Mouse (Mus musculus) neutrophil, adult 83 days (primary cell): ENCODE results near the gene Cdk2. TPM values are rescaled to one million over a fixed set of nuclear protein-coding genes. Genes with fewer than 3 reads are reported as not detected.

ENCODE experiments used
- total RNA-seq, 2 experiments: library from RNA; stranded (reverse); gene quantifications; one replicate each; pipeline ENCODE4 v1.2.4; 2023

The Cdk2 gene
- total RNA-seq: 10 to 100 TPM; 81.0 to 81.2 TPM

DNA sequence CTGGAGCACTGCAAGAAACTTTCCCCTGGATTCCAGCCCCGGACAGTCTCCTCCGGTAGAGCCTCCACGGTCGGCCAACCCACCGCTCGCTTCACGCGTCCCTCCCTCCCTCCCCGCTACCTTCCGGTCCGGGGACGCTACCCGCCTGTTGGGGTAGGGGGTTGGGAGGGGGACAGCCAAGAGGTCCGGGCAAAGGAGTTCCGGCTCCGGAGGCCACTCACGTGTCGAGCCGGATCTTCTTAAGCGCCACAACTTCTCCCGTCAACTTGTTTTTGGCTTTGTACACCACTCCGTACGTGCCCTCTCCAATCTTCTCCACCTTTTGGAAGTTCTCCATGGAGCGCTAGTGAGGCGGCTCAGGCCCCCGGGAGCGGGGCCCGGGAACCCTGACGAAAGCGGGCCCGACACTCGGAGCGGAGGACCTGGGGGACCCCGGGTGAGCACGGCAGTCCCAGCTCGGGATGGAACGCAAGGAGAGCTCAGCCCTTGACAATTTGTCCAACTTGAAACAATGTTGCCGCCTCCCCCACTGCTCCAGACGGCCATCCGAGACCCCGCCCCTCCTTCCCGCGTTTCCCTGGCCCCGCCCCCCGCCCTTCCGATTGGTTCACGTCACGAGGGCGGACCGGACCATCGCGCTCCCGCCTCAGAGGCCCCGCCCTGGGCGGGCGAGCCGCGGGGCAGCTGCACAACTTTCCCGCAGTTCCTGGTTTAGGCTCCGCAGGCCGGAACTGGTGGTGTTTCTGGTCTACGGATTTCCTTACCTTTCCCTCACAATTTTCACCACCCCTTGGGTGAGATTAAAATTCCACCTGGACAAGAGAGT, at the start of gene Cdk2:
Gene Cdk2, minus strand, starts transcription at position 541 of the 826 bp plus-strand sequence.

GRCm38 (mm10) chr10:128747646-128748251, 42.9 kb upstream of the Cdk2 start, which contains the start of gene Pym1:
Gene Pym1 (plus strand): TSS chr10:128747889.

GRCm38 (mm10) chr10:128744680-128745601, 40.1 kb upstream of the Cdk2 start, which contains the start of gene Dgka:
Gene Dgka (minus strand): TSS chr10:128744855.

GRCm38 (mm10) chr10:128703895-128704294, 936 bp downstream of the Cdk2 start, which contains the start of gene Pmel:
Gene Pmel (plus strand): TSS chr10:128704195.

GRCm38 (mm10) chr10:128695992-128696807, 8.6 kb downstream of the Cdk2 start, which contains the start of gene Rab5b:
Gene Rab5b (minus strand): TSS chr10:128696264.

DNA sequence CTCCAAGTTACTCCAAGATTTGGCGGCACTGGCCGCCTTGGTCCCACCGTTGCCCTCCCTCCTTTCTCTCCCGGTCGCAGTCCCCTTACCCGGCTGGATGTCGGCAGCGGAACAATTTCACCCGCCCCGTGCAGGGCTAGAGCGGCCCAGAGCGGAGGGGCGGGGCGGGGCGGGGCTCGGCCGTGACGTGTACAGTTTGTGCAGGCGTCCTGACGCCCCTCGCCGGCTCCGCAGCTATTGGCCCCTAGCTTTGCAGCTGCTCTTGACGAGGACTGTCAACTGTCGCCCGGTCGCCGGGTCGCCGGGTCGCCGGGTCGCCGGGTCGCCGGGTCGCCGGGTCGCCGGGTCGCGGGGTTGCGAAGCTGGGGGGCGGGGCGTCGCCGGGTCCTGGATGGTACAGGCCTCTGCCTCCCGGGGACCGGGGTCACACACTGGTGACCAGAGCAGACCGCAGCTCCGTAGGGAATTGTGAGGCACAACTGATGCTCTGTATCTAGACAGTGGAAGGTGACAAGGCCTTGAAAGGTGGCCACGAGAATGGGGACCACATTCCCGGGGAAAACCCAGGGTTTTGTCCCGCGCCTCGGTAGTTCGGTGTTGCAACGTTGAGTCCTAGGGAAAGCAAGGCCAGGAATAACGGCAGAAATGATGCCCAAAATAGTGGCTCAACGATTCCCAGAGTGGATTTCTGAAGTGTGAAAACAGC, 30.9 kb downstream of the Cdk2 start, which contains the start of gene Suox:
Gene Suox, minus strand, starts transcription at position 311 of the 706 bp plus-strand sequence.

Other genes with a start within 250 kb of the Cdk2 start
- gene Smarcc2, start 245.8 kb downstream of the Cdk2 start, total RNA-seq: 10 to 100 TPM; 94.8 to 95.9 TPM
- gene Myl6, start 210.9 kb downstream of the Cdk2 start, total RNA-seq: 1,000 to 10,000 TPM; 1,082 to 1,094 TPM
- gene Myl6b, start 206.3 kb downstream of the Cdk2 start, total RNA-seq: 1 to 10 TPM; 2.3 to 2.7 TPM
- gene Esyt1, start 179.2 kb downstream of the Cdk2 start, total RNA-seq: 100 to 1,000 TPM; 141 to 160 TPM
- gene Zc3h10, start 157.3 kb downstream of the Cdk2 start, total RNA-seq: 10 to 100 TPM; 25.3 to 27.3 TPM
- gene Rpl41, start 155.7 kb downstream of the Cdk2 start, total RNA-seq: 1,000 to 10,000 TPM; 1,718 to 1,914 TPM
- gene Pa2g4, start 139.0 kb downstream of the Cdk2 start, total RNA-seq: 10 to 100 TPM; 50.1 to 53.8 TPM
- 1 to 10 TPM in 1 of 2 experiments, under 1 TPM in 1; 0.85 to 1.1 TPM for gene Erbb3, start 115.4 kb downstream of the Cdk2 start, total RNA-seq
- 100 to 1,000 TPM; 512 to 560 TPM for gene Rps26, start 78.3 kb downstream of the Cdk2 start, total RNA-seq
- gene Ikzf4, start 59.0 kb downstream of the Cdk2 start, total RNA-seq: not detected
- 1 to 10 TPM; 3.1 to 4.9 TPM for gene Suox, start 31.0 kb downstream of the Cdk2 start, total RNA-seq
- gene Rab5b, start 8.8 kb downstream of the Cdk2 start, total RNA-seq: 100 to 1,000 TPM; 108 to 111 TPM
- 1 to 10 TPM; 2.4 to 3.0 TPM for gene Pmel, start 836 bp downstream of the Cdk2 start, total RNA-seq
- gene Dgka, start 39.8 kb upstream of the Cdk2 start, total RNA-seq: 10 to 100 TPM; 42.5 to 51.0 TPM
- 10 to 100 TPM; 18.2 to 22.3 TPM for gene Pym1, start 42.9 kb upstream of the Cdk2 start, total RNA-seq
- 1 to 10 TPM; 6.6 to 7.3 TPM for gene Mmp19, start 85.9 kb upstream of the Cdk2 start, total RNA-seq
- gene Dnajc14, start 99.0 kb upstream of the Cdk2 start, total RNA-seq: 10 to 100 TPM; 59.8 to 65.1 TPM
- 1 to 10 TPM; 5.7 to 6.5 TPM for gene Tmem198b, start 99.3 kb upstream of the Cdk2 start, total RNA-seq
- gene Sarnp, start 112.3 kb upstream of the Cdk2 start, total RNA-seq: 10 to 100 TPM; 34.9 to 38.9 TPM
- gene Ormdl2, start 116.6 kb upstream of the Cdk2 start, total RNA-seq: 10 to 100 TPM; 20.5 to 25.1 TPM
- gene Gdf11, start 186.7 kb upstream of the Cdk2 start, total RNA-seq: under 1 TPM in 1 of 2 experiments, not detected in 1; 0.13 TPM
- gene Cd63, start 196.0 kb upstream of the Cdk2 start, total RNA-seq: 100 to 1,000 TPM; 136 to 156 TPM
- 1 to 10 TPM; 3.2 to 6.0 TPM for gene Rdh5, start 217.9 kb upstream of the Cdk2 start, total RNA-seq
- gene Bloc1s1, start 219.0 kb upstream of the Cdk2 start, total RNA-seq: 10 to 100 TPM; 80.0 to 90.6 TPM
- gene Itga7, start 228.8 kb upstream of the Cdk2 start, total RNA-seq: under 1 TPM in 1 of 2 experiments, not detected in 1; 0.09 TPM